8 mouse cellular contexts compared by ENCODE assay signal in genomic region chr19:29064451-29065102, GRCm38 (mm10). TPM values are rescaled to one million over a fixed set of nuclear protein-coding genes. Genes with fewer than 3 reads are reported as not detected.
A peak's percentile ranks its signal among the peaks of the same experiment; 100 is the strongest.
DNase-seq lines count a peak whose midpoint lies in the region; ATAC-seq and TF ChIP-seq lines count a peak whose summit lies in the region.

No protein-coding gene starts in this region.

- DNase-seq in ES-CJ7 (ENCODE audit: low read depth, low spot score) (peak; percentile 72), adipocyte (ENCODE audit: low spot score) (peak; percentile 77)
- DNase-seq in hindbrain, embryonic 11.5 days (ENCODE audit: low spot score): no peak
- DNase-seq in lung, embryonic 14.5 days: no peak
- peak; percentile 19 to 27 for DNase-seq in spleen, adult 18-20 months
- no peak for DNase-seq in cerebellum, adult 8-10 months
- no peak for DNase-seq in frontal cortex, postnatal 14 days (ENCODE audit: low spot score in 2 of 2)

- TF ChIP-seq CTCF in lung, embryonic 14.5 days (IDR thresholded peaks at IDR 0.05; ENCODE audit: low read depth): 0 out of 2 replicates have a peak, but pooled peaks have one; percentile 6

- H3K27ac ChIP-seq in forebrain, embryonic 15.5 days (replicated peaks): no peak overlapping the region
- no peak overlapping the region for H3K27ac ChIP-seq in hindbrain, embryonic 11.5 days (ENCODE audit: low read depth, low read length)
- H3K27ac ChIP-seq in lung, embryonic 14.5 days (ENCODE audit: low read depth): peak overlapping the region; percentile 67

- H3K4me2 ChIP-seq in forebrain, embryonic 15.5 days (replicated peaks): no peak overlapping the region
- H3K4me2 ChIP-seq in hindbrain, embryonic 11.5 days (replicated peaks; ENCODE audit: low read depth, low read length): no peak overlapping the region
- H3K4me2 ChIP-seq in lung, embryonic 14.5 days: peak overlapping the region; percentile 54

- no peak overlapping the region for H3K9ac ChIP-seq in forebrain, embryonic 15.5 days (replicated peaks)
- H3K9ac ChIP-seq in hindbrain, embryonic 11.5 days (ENCODE audit: low read depth, low read length): no peak overlapping the region
- H3K9ac ChIP-seq in lung, embryonic 14.5 days: peak overlapping the region; percentile 40; the same call in 1 of the 2 replicates

- H3K27me3 ChIP-seq in forebrain, embryonic 15.5 days: no peaks in the 10 kb centered on the region
- no peaks in the 10 kb centered on the region for H3K27me3 ChIP-seq in hindbrain, embryonic 11.5 days (ENCODE audit: control insufficient read depth, insufficient read depth, low read length)
- no peaks in the 10 kb centered on the region for H3K27me3 ChIP-seq in lung, embryonic 14.5 days (ENCODE audit: insufficient read depth, low read length)

- peaks cover 8% of the 10 kb centered on the region; the same call in 1 of the 2 replicates for H3K4me1 ChIP-seq in forebrain, embryonic 15.5 days
- no peaks in the 10 kb centered on the region for H3K4me1 ChIP-seq in hindbrain, embryonic 11.5 days (replicated peaks; ENCODE audit: control insufficient read depth, insufficient read depth, low read length)
- H3K4me1 ChIP-seq in lung, embryonic 14.5 days (ENCODE audit: insufficient read depth): no peaks in the 10 kb centered on the region; the same call in 1 of the 2 replicates

- H3K4me3 ChIP-seq in forebrain, embryonic 15.5 days: no peak overlapping the region
- H3K4me3 ChIP-seq in hindbrain, embryonic 11.5 days (ENCODE audit: low read depth, low read length): no peak overlapping the region
- peak overlapping the region; percentile 5; the same call in 1 of the 2 replicates for H3K4me3 ChIP-seq in lung, embryonic 14.5 days (ENCODE audit: low read depth, low read length)

- H3K36me3 ChIP-seq in forebrain, embryonic 15.5 days: no peaks in the 10 kb centered on the region
- H3K36me3 ChIP-seq in hindbrain, embryonic 11.5 days (ENCODE audit: control insufficient read depth, insufficient read depth, low read length): no peaks in the 10 kb centered on the region
- no peaks in the 10 kb centered on the region for H3K36me3 ChIP-seq in lung, embryonic 14.5 days (ENCODE audit: insufficient read depth)

- no peaks in the 10 kb centered on the region for H3K9me3 ChIP-seq in forebrain, embryonic 15.5 days
- H3K9me3 ChIP-seq in hindbrain, embryonic 11.5 days (ENCODE audit: control insufficient read depth, low read length): no peaks in the 10 kb centered on the region
- H3K9me3 ChIP-seq in lung, embryonic 14.5 days (ENCODE audit: low read depth, low read length): no peaks in the 10 kb centered on the region

- ATAC-seq in forebrain, embryonic 15.5 days (replicated peaks): peak; percentile 32; the same call in 1 of the 2 replicates
- ATAC-seq in hindbrain, embryonic 11.5 days (ENCODE audit: low FRiP score): peak; percentile 27; the same call in 1 of the 2 replicates
- ATAC-seq in lung, embryonic 14.5 days (ENCODE audit: insufficient read depth): peak; percentile 52; the same call in 1 of the 2 replicates

- WGBS in forebrain, embryonic 15.5 days: 52% methylated on average over 9 of the region's 9 CpGs
- WGBS in hindbrain, embryonic 11.5 days: 72% methylated on average over 8 of the region's 9 CpGs
- WGBS in lung, embryonic 14.5 days: 63% methylated on average over 9 of the region's 9 CpGs

RNA-seq across cellular contexts. Expression of gene Ak3, which starts 16.8 kb away (rescaled TPM):
- 69.6 and 77.5 TPM in 2 replicates for polyA plus RNA-seq in forebrain, embryonic 15.5 days (2015; fragmentation: Nextera tagmentation; extraction: Ambion mirVana)
- polyA plus RNA-seq in hindbrain, embryonic 11.5 days (2014; fragmentation: Nextera tagmentation; extraction: Ambion mirVana): 82.4 and 83.5 TPM in 2 replicates
- polyA plus RNA-seq in lung, embryonic 14.5 days (2014; fragmentation: Nextera tagmentation; extraction: Ambion mirVana): 67.1 and 69.3 TPM in 2 replicates

RNA-seq across cellular contexts. Expression of gene Rcl1, which starts 36.6 kb away (rescaled TPM):
- polyA plus RNA-seq in forebrain, embryonic 15.5 days (2015; fragmentation: Nextera tagmentation; extraction: Ambion mirVana): 36.4 and 37.0 TPM in 2 replicates
- 44.7 and 51.1 TPM in 2 replicates for polyA plus RNA-seq in hindbrain, embryonic 11.5 days (2014; fragmentation: Nextera tagmentation; extraction: Ambion mirVana)
- 60.7 and 61.5 TPM in 2 replicates for polyA plus RNA-seq in lung, embryonic 14.5 days (2014; fragmentation: Nextera tagmentation; extraction: Ambion mirVana)

Comparison
In these comparisons a context has a peak if more than half of its experiments do, and no peak if none do; other contexts are left out.
1. DNase-seq: peak in ES-CJ7 (single experiment), adipocyte (single experiment) and spleen, adult 18-20 months (2 of 2); none in hindbrain, embryonic 11.5 days (single experiment), lung, embryonic 14.5 days (single experiment), cerebellum, adult 8-10 months (single experiment) and frontal cortex, postnatal 14 days (0 of 2).
2. Peak in every context shown above with its lines, with median percentiles within 50 percentile points of each other: ATAC-seq.